Mouse (Mus musculus) limb, embryonic 14.5 days (tissue): ENCODE measurements at regions not wholly inside any gene's neighbourhood (a gene's known extent, or its start where the extent isn't known, plus 50 kb on each side); places are given as distances from the start of the nearest gene placed in this dataset.

Experiments used
- ATAC-seq: fragments of 200-750 bp; cut with Nextera tagmentation; 2 replicates; pipeline ENCODE4 v1.8.0; 2017; ENCODE audit warnings: low read depth, moderate number of reproducible peaks, moderate TSS enrichment; ENCODE audit not compliant: low FRiP score
- DNase-seq: peaks from one replicate; pipeline ENCODE4 v3.0.0-alpha.2; 2015; ENCODE audit warnings: low spot score
- H3K27ac ChIP-seq: fragments of 300-500 bp; sonication (generic); replicated peaks from 2 replicates; pipeline ENCODE4 v1.5.1; 2014; ENCODE audit warnings: low read depth, mild to moderate bottlenecking, low read length, moderate library complexity, mixed read lengths
- H3K27me3 ChIP-seq: fragments of 300-500 bp; sonication (generic); 2 replicates; pipeline ENCODE4 v1.6.1; 2014; ENCODE audit warnings: low read length, mixed read lengths; ENCODE audit not compliant: control insufficient read depth, insufficient read depth
- H3K36me3 ChIP-seq: fragments of 300-500 bp; sonication (generic); 2 replicates; pipeline ENCODE4 v1.6.1; 2014; ENCODE audit warnings: mild to moderate bottlenecking, low read length, moderate library complexity, mixed read lengths; ENCODE audit not compliant: control insufficient read depth, insufficient read depth
- H3K4me1 ChIP-seq: fragments of 300-500 bp; sonication (generic); 2 replicates; pipeline ENCODE4 v1.6.1; 2014; ENCODE audit warnings: antibody characterized with exemption, low read length, mixed read lengths; ENCODE audit not compliant: control insufficient read depth, insufficient read depth
- H3K4me2 ChIP-seq: fragments of 300-500 bp; sonication (generic); replicated peaks from 2 replicates; pipeline ENCODE4 v1.6.1; 2014; ENCODE audit warnings: low read depth, mild to moderate bottlenecking, low read length, moderate library complexity; ENCODE audit not compliant: severe bottlenecking
- H3K4me3 ChIP-seq: fragments of 300-500 bp; sonication (generic); replicated peaks from 2 replicates; pipeline ENCODE4 v1.5.1; 2014; ENCODE audit warnings: low read length
- H3K9ac ChIP-seq: fragments of 300-500 bp; sonication (generic); 2 replicates; pipeline ENCODE4 v1.6.1; 2014; ENCODE audit warnings: mild to moderate bottlenecking, low read depth, low read length, moderate library complexity; ENCODE audit not compliant: severe bottlenecking
- H3K9me3 ChIP-seq: fragments of 300-500 bp; sonication (generic); 2 replicates; pipeline ENCODE4 v1.6.1; 2016; ENCODE audit warnings: low read length; ENCODE audit not compliant: control insufficient read depth
- POLR2A ChIP-seq: fragments of 200-500 bp; IDR thresholded peaks from 2 replicates; pipeline ENCODE4 v1.8.0; 2012; ENCODE audit warnings: inconsistent platforms, mild to moderate bottlenecking, moderate library complexity, borderline replicate concordance; ENCODE audit not compliant: insufficient read depth, insufficient read length; ENCODE audit errors: extremely low read depth
- whole genome bisulfite sequencing: fragments of 180-500 bp; shearing (Covaris S2); extraction: QIAGEN DNeasy Blood & Tissue Kit; methylation state at CpG from one replicate; pipeline ENCODE4 v1.1.7; 2014; 5-methylcytosine and 5-hydroxymethylcytosine counted together

GRCm38 (mm10) chr8:126826328-126827285, 119.0 kb downstream of the Tomm20 start:
- TF ChIP-seq POLR2A: no peak
- Histone ChIP-seq H3K27me3 (no peaks in the 10 kb centered on the region), H3K36me3 (no peaks in the 10 kb centered on the region; the same call in 1 of the 2 replicates), H3K4me2 (peak overlapping the region; percentile 30; the same call in 1 of the 2 replicates), H3K27ac (peak overlapping the region; percentile 96), H3K9me3 (no peaks in the 10 kb centered on the region), H3K4me3 (no peak overlapping the region), H3K9ac (peak overlapping the region; percentile 34), H3K4me1 (peaks cover 57% of the 10 kb centered on the region)
- 3% methylated on average over 11 of the region's 11 CpGs for WGBS
- DNase-seq (peak; percentile 90), ATAC-seq (peak; percentile 91)

GRCm38 (mm10) chr8:126825877-126826276, 119.8 kb downstream of the Tomm20 start:
- ATAC-seq: no peak; the same call in 1 of the 2 replicates
- Histone ChIP-seq H3K9ac (peak overlapping the region; percentile 34; the same call in 1 of the 2 replicates), H3K4me3 (no peak overlapping the region), H3K36me3 (no peaks in the 10 kb centered on the region; the same call in 1 of the 2 replicates), H3K9me3 (no peaks in the 10 kb centered on the region), H3K27me3 (no peaks in the 10 kb centered on the region), H3K27ac (peak overlapping the region; percentile 96), H3K4me2 (peak overlapping the region; percentile 30; the same call in 1 of the 2 replicates), H3K4me1 (peaks cover 64% of the 10 kb centered on the region)
- 17% methylated on average over 3 of the region's 3 CpGs for WGBS
- TF ChIP-seq POLR2A: no peak
- DNase-seq: peak; percentile 65

- ATAC-seq (peak; percentile 16; the same call in 1 of the 2 replicates), DNase-seq (peak; percentile 58)
- Histone ChIP-seq H3K9ac (no peak overlapping the region), H3K27ac (peak overlapping the region; percentile 72), H3K4me2 (no peak overlapping the region), H3K27me3 (no peaks in the 10 kb centered on the region), H3K4me3 (no peak overlapping the region), H3K4me1 (peaks cover 63% of the 10 kb centered on the region), H3K36me3 (no peaks in the 10 kb centered on the region; the same call in 1 of the 2 replicates), H3K9me3 (no peaks in the 10 kb centered on the region)
- no peak for TF ChIP-seq POLR2A
- 46% methylated on average over 10 of the region's 10 CpGs for WGBS
These were observed 121.0 kb downstream of the Tomm20 start for GRCm38 (mm10) chr8:126824575-126825208.

GRCm38 (mm10) chr8:126822269-126822668, 123.4 kb downstream of the Tomm20 start:
- no peak overlapping the region for H3K4me2 ChIP-seq
- H3K27me3 ChIP-seq: no peaks in the 10 kb centered on the region
- no peak for TF ChIP-seq POLR2A
- no peaks in the 10 kb centered on the region for H3K9me3 ChIP-seq
- H3K36me3 ChIP-seq: no peaks in the 10 kb centered on the region
- ATAC-seq (no peak), DNase-seq (no peak)
- no peak overlapping the region for H3K27ac ChIP-seq
- WGBS: 86% methylated on average over 4 of the region's 4 CpGs
- H3K4me3 ChIP-seq: no peak overlapping the region
- no peak overlapping the region for H3K9ac ChIP-seq
- peaks cover 42% of the 10 kb centered on the region for H3K4me1 ChIP-seq

GRCm38 (mm10) chr8:126821279-126821678, 124.4 kb downstream of the Tomm20 start:
- Histone ChIP-seq H3K27ac (peak overlapping the region; percentile 82), H3K9ac (no peak overlapping the region), H3K4me1 (peaks cover 32% of the 10 kb centered on the region), H3K27me3 (no peaks in the 10 kb centered on the region), H3K9me3 (no peaks in the 10 kb centered on the region), H3K4me2 (no peak overlapping the region), H3K36me3 (no peaks in the 10 kb centered on the region), H3K4me3 (no peak overlapping the region)
- DNase-seq: peak; percentile 73
- WGBS: 19% methylated on average over 8 of the region's 8 CpGs
- TF ChIP-seq POLR2A: no peak
- peak; percentile 51 for ATAC-seq
